Mouse (Mus musculus): ENCODE measurements around the gene Ext2.

- TF ChIP-seq GATA1 (IDR thresholded peaks at IDR 0.05; ENCODE audit: borderline replicate concordance, low read length) (no peak), FLI1 (IDR thresholded peaks at IDR 0.05; ENCODE audit: low read length) (no peak)
Observed at GRCm38 (mm10) chr2:93654336-93655055, 167.9 kb downstream of the Ext2 start.

Measured in megakaryocyte, embryonic 14.5 days (primary cell).